Mouse (Mus musculus) heart, adult 2 months (tissue): ENCODE measurements around the gene Slc35b2. TPM values are rescaled to one million over a fixed set of nuclear protein-coding genes. Genes with fewer than 3 reads are reported as not detected.
A peak's percentile ranks its signal among the peaks of the same experiment; 100 is the strongest.

ENCODE experiments used
- DNase-seq, 2 experiments: peaks; one replicate each; pipeline ENCODE4 v3.0.0; 2021
- H3K27ac ChIP-seq: fragments of 200-600 bp; 2 replicates; pipeline ENCODE4 v1.8.1; 2022
- H3K27me3 ChIP-seq: fragments of 200-500 bp; 2 replicates; pipeline ENCODE4 v1.6.1; 2012; ENCODE audit warnings: mild to moderate bottlenecking, low read length, inconsistent platforms, mixed read lengths; ENCODE audit not compliant: control insufficient read depth, insufficient read depth
- H3K36me3 ChIP-seq: fragments of 200-500 bp; 2 replicates; pipeline ENCODE4 v1.6.1; 2012; ENCODE audit warnings: low read length, inconsistent platforms; ENCODE audit not compliant: control insufficient read depth, insufficient read depth
- H3K4me1 ChIP-seq: fragments of 200-500 bp; 2 replicates; pipeline ENCODE4 v1.6.1; 2011; ENCODE audit warnings: low read length; ENCODE audit not compliant: control insufficient read depth, insufficient read depth
- H3K4me3 ChIP-seq: fragments of 200-600 bp; 2 replicates; pipeline ENCODE4 v1.8.1; 2022
- H3K79me2 ChIP-seq: fragments of 200-500 bp; replicated peaks from 2 replicates; pipeline ENCODE4 v1.6.1; 2012; ENCODE audit warnings: mild to moderate bottlenecking, inconsistent platforms, low read length, moderate library complexity, mixed read lengths; ENCODE audit not compliant: control insufficient read depth, insufficient read depth
- H3K9ac ChIP-seq: fragments of 200-500 bp; 2 replicates; pipeline ENCODE4 v1.6.1; 2012; ENCODE audit warnings: low read depth, mild to moderate bottlenecking, control low read depth, inconsistent platforms, low read length, mixed read lengths
- CTCF ChIP-seq: fragments of 200-600 bp; IDR thresholded peaks from 2 replicates; pipeline ENCODE4 v1.8.1; 2022; ENCODE audit warnings: antibody characterized with exemption, mild to moderate bottlenecking, moderate library complexity
- EP300 ChIP-seq: fragments of 200-500 bp; IDR thresholded peaks from 2 replicates; pipeline ENCODE4 v1.6.1; 2011; ENCODE audit warnings: low read depth, low read length, control low read depth; ENCODE audit not compliant: insufficient read depth
- POLR2A ChIP-seq: fragments of 200-500 bp; IDR thresholded peaks from 2 replicates; pipeline ENCODE4 v1.6.1; 2011; ENCODE audit warnings: mild to moderate bottlenecking, low read depth, low read length, control low read depth; ENCODE audit not compliant: insufficient read depth
- WGBS: fragments of 180-500 bp; shearing (Covaris S2); methylation state at CpG from one replicate; pipeline ENCODE4 v1.1.7; 2018; 5-methylcytosine and 5-hydroxymethylcytosine counted together
- intact Hi-C: fragments of 180-260 bp; cut with DNase I; formaldehyde crosslinking; loops from one replicate; pipeline ENCODE4 v1.15.1; 2025
- long read RNA-seq: library from polyadenylated mRNA; stranded (forward); transcript quantifications from one replicate; pipeline ENCODE4 v2.0.0, GENCODE M21; 2021
- polyA plus RNA-seq: library from polyadenylated mRNA; depleted of rRNA; stranded (reverse); fragments of >200 nt; gene quantifications from 2 replicates; pipeline ENCODE4 v1.2.3, GENCODE M21; 2012; rRNA removed
- total RNA-seq, 2 experiments: library from RNA; stranded (reverse); gene quantifications; 2 replicates each; pipeline ENCODE4 v1.2.3; 2021

Slc35b2 gene
- 10 to 100 TPM; 23.4 to 24.0 TPM for total RNA-seq
- polyA plus RNA-seq = 45.1 and 49.2 TPM in 2 replicates
- long read RNA-seq, transcript Slc35b2-205 (4 exons, 1,906 nt) = major isoform, 54 of 57 reads
- long read RNA-seq, partial matches to known transcripts = 0 of 57 reads
- long read RNA-seq, other reads (novel, unspliced or antisense) = 2 of 57 reads

GRCm38 (mm10) chr17:45563655-45564530 is at the start of gene Slc35b2:
TSS of gene Slc35b2 (plus strand) at chr17:45563874.
- Histone ChIP-seq H3K9ac (peak within 1 kb of the TSS; percentile 93), H3K79me2 (no peaks in the 10 kb centered on the region), H3K36me3 (peaks cover 3% of the 10 kb centered on the region; the same call in 1 of the 2 replicates), H3K27ac (peak within 1 kb of the TSS; percentile 86), H3K27me3 (no peaks in the 10 kb centered on the region), H3K4me3 (peak within 1 kb of the TSS; percentile 99), H3K4me1 (peaks cover 3% of the 10 kb centered on the region)
- TF ChIP-seq POLR2A = peak; percentile 75
- TF ChIP-seq CTCF = peak; percentile 95
- peak; percentile 83 for TF ChIP-seq EP300
- intact Hi-C loops = loop anchor here (1.0 kb wide), 1 partner anchor 8 kb away; no protein-coding TSS in a partner anchor
- peak; percentile 95 to 97 for DNase-seq
- under 1% methylated on average over 57 of the region's 61 CpGs for WGBS

- WGBS = 59% methylated on average over 15 of the region's 15 CpGs
- Histone ChIP-seq H3K9ac (no peak overlapping the region), H3K27me3 (no peaks in the 10 kb centered on the region), H3K36me3 (no peaks in the 10 kb centered on the region), H3K4me1 (no peaks in the 10 kb centered on the region), H3K79me2 (no peaks in the 10 kb centered on the region), H3K4me3 (no peak overlapping the region), H3K27ac (no peak overlapping the region)
- intact Hi-C loops = no loop called here
- DNase-seq = no peak
- TF ChIP-seq POLR2A (no peak), EP300 (no peak), CTCF (no peak)
Measured at GRCm38 (mm10) chr17:45515204-45515726, 48.4 kb upstream of the Slc35b2 start.

GRCm38 (mm10) chr17:45515806-45516205 is 47.9 kb upstream of the Slc35b2 start:
- Histone ChIP-seq H3K36me3 (no peaks in the 10 kb centered on the region), H3K9ac (no peak overlapping the region), H3K4me3 (no peak overlapping the region), H3K27me3 (no peaks in the 10 kb centered on the region), H3K79me2 (no peaks in the 10 kb centered on the region), H3K4me1 (no peaks in the 10 kb centered on the region), H3K27ac (no peak overlapping the region)
- 81% methylated on average over 10 of the region's 10 CpGs for WGBS
- DNase-seq = no peak
- TF ChIP-seq POLR2A (no peak), EP300 (no peak), CTCF (no peak)
- intact Hi-C loops = loop anchor here (1.0 to 2.0 kb wide), 2 partner anchors 36 to 127 kb away; no protein-coding TSS in a partner anchor

- 45% methylated on average over 8 of the region's 8 CpGs for WGBS
- H3K4me1 ChIP-seq = no peaks in the 10 kb centered on the region
- H3K27me3 ChIP-seq = no peaks in the 10 kb centered on the region
- no peaks in the 10 kb centered on the region for H3K79me2 ChIP-seq
- no peak overlapping the region for H3K27ac ChIP-seq
- intact Hi-C loops = loop anchor here (1.0 to 2.0 kb wide), 2 partner anchors 36 to 126 kb away; no protein-coding TSS in a partner anchor
- H3K36me3 ChIP-seq = no peaks in the 10 kb centered on the region
- no peak for TF ChIP-seq EP300
- TF ChIP-seq CTCF = peak; percentile 96
- peak; percentile 62 to 84 for DNase-seq
- H3K4me3 ChIP-seq = no peak overlapping the region
- no peak overlapping the region for H3K9ac ChIP-seq
Measured at GRCm38 (mm10) chr17:45516488-45516887, 47.2 kb upstream of the Slc35b2 start.

- H3K27ac ChIP-seq = no peak overlapping the region
- H3K4me1 ChIP-seq = no peaks in the 10 kb centered on the region
- H3K27me3 ChIP-seq = no peaks in the 10 kb centered on the region
- H3K9ac ChIP-seq = no peak overlapping the region
- WGBS = 93% methylated on average over 21 of the region's 21 CpGs
- TF ChIP-seq EP300 (no peak), CTCF (no peak), POLR2A (no peak)
- intact Hi-C loops = loop anchor here (2.0 kb wide), 1 partner anchor 126 kb away; no protein-coding TSS in a partner anchor
- no peak for DNase-seq
- no peak overlapping the region for H3K4me3 ChIP-seq
- H3K36me3 ChIP-seq = no peaks in the 10 kb centered on the region
- no peaks in the 10 kb centered on the region for H3K79me2 ChIP-seq
Measured at GRCm38 (mm10) chr17:45517135-45517534, 46.5 kb upstream of the Slc35b2 start.
